Mouse (Mus musculus) neural tube, embryonic 15.5 days (tissue): Measurements from ENCODE around the gene Ap2b1. TPM values are rescaled to one million over a fixed set of nuclear protein-coding genes. Genes with fewer than 3 reads are reported as not detected.
A peak's percentile ranks its signal among the peaks of the same experiment; 100 is the strongest.

Experiments
- ATAC-seq: fragments of 200-750 bp; cut with Nextera tagmentation; 2 replicates; pipeline ENCODE4 v1.8.0; 2017; ENCODE audit warnings: mild to moderate bottlenecking, moderate TSS enrichment, moderate library complexity; ENCODE audit not compliant: low FRiP score
- H3K27ac ChIP-seq: fragments of 300-500 bp; sonication (generic); replicated peaks from 2 replicates; pipeline ENCODE4 v1.5.1; 2015; ENCODE audit warnings: mild to moderate bottlenecking, inconsistent platforms
- H3K27me3 ChIP-seq: fragments of 300-500 bp; sonication (generic); replicated peaks from 2 replicates; pipeline ENCODE4 v1.6.1; 2015; ENCODE audit warnings: inconsistent platforms
- H3K36me3 ChIP-seq: fragments of 300-500 bp; sonication (generic); 2 replicates; pipeline ENCODE4 v1.6.1; 2015; ENCODE audit warnings: inconsistent platforms
- H3K4me1 ChIP-seq: fragments of 300-500 bp; sonication (generic); 2 replicates; pipeline ENCODE4 v1.6.1; 2015; ENCODE audit warnings: inconsistent platforms
- H3K4me2 ChIP-seq: fragments of 300-500 bp; sonication (generic); 2 replicates; pipeline ENCODE4 v1.6.1; 2015; ENCODE audit warnings: inconsistent platforms, mild to moderate bottlenecking, moderate library complexity
- H3K4me3 ChIP-seq: fragments of 300-500 bp; sonication (generic); replicated peaks from 2 replicates; pipeline ENCODE4 v1.5.1; 2015; ENCODE audit warnings: mild to moderate bottlenecking, inconsistent platforms
- H3K9ac ChIP-seq: fragments of 300-500 bp; sonication (generic); replicated peaks from 2 replicates; pipeline ENCODE4 v1.6.1; 2015; ENCODE audit warnings: mild to moderate bottlenecking, inconsistent platforms
- H3K9me3 ChIP-seq: fragments of 300-500 bp; sonication (generic); replicated peaks from 2 replicates; pipeline ENCODE4 v1.6.1; 2016; ENCODE audit warnings: inconsistent platforms
- whole genome bisulfite sequencing: fragments of 180-500 bp; shearing (Covaris S2); methylation state at CpG from one replicate; pipeline ENCODE4 v1.1.7; 2015; ENCODE audit warnings: mixed read lengths; 5-methylcytosine and 5-hydroxymethylcytosine counted together
- polyA plus RNA-seq: library from polyadenylated mRNA; unstranded; fragments of >200 nt; fragmentation: Nextera tagmentation; extraction: Ambion mirVana; gene quantifications from 2 replicates; pipeline ENCODE4 v1.2.1, GENCODE M21; 2015

Gene Ap2b1
- polyA plus RNA-seq, 1 experiment from 2014 or later, result 101 TPM

- H3K27me3 ChIP-seq, result no peaks in the 10 kb centered on the region
- H3K4me1 ChIP-seq, result peaks cover 3% of the 10 kb centered on the region; the same call in 1 of the 2 replicates
- no peak overlapping the region for H3K4me2 ChIP-seq
- H3K4me3 ChIP-seq, result no peak overlapping the region
- no peak for ATAC-seq
- H3K36me3 ChIP-seq, result no peaks in the 10 kb centered on the region
- no peak overlapping the region for H3K9ac ChIP-seq
- no peak overlapping the region for H3K27ac ChIP-seq
- 97% methylated on average over 4 of the region's 4 CpGs for WGBS
- H3K9me3 ChIP-seq, result no peaks in the 10 kb centered on the region
Observed at GRCm38 (mm10) chr11:83285627-83286026, 13.2 kb upstream of the Ap2b1 start.

GRCm38 (mm10) chr11:83286566-83286965, 12.3 kb upstream of the Ap2b1 start, which contains the start of gene Slfn14:
Gene Slfn14 (minus strand): TSS chr11:83286726.
- H3K36me3 ChIP-seq, result no peaks in the 10 kb centered on the region
- H3K4me3 ChIP-seq, result no peak within 1 kb of the TSS
- no peak within 1 kb of the TSS for H3K4me2 ChIP-seq
- no peak within 1 kb of the TSS for H3K27ac ChIP-seq
- no peak within 1 kb of the TSS for H3K9ac ChIP-seq
- no peak for ATAC-seq
- H3K27me3 ChIP-seq, result no peaks in the 10 kb centered on the region
- peaks cover 8% of the 10 kb centered on the region for H3K4me1 ChIP-seq
- H3K9me3 ChIP-seq, result no peaks in the 10 kb centered on the region
- WGBS, result 77% methylated on average over 1 of the region's 1 CpGs

GRCm38 (mm10) chr11:83289036-83289435, 9.8 kb upstream of the Ap2b1 start:
- H3K27ac ChIP-seq, result no peak overlapping the region
- WGBS, result 94% methylated on average over 5 of the region's 5 CpGs

GRCm38 (mm10) chr11:83289633-83290032, 9.2 kb upstream of the Ap2b1 start:
- H3K9ac ChIP-seq, result no peak overlapping the region
- no peaks in the 10 kb centered on the region for H3K36me3 ChIP-seq
- 85% methylated on average over 2 of the region's 2 CpGs for WGBS
- no peak overlapping the region for H3K27ac ChIP-seq
- H3K9me3 ChIP-seq, result no peaks in the 10 kb centered on the region
- no peak for ATAC-seq
- no peak overlapping the region for H3K4me3 ChIP-seq
- no peaks in the 10 kb centered on the region for H3K27me3 ChIP-seq
- H3K4me2 ChIP-seq, result no peak overlapping the region
- H3K4me1 ChIP-seq, result peaks cover 31% of the 10 kb centered on the region

More at GRCm38 (mm10) chr11:83289036-83289435, 9.8 kb upstream of the Ap2b1 start:
- Histone ChIP-seq H3K4me2 (no peak overlapping the region), H3K36me3 (no peaks in the 10 kb centered on the region), H3K9ac (no peak overlapping the region), H3K4me1 (peaks cover 28% of the 10 kb centered on the region), H3K4me3 (no peak overlapping the region), H3K27me3 (no peaks in the 10 kb centered on the region), H3K9me3 (no peaks in the 10 kb centered on the region)
- ATAC-seq, result no peak

GRCm38 (mm10) chr11:83291375-83292250, 7.2 kb upstream of the Ap2b1 start:
- H3K9ac ChIP-seq, result peak overlapping the region; percentile 69
- no peaks in the 10 kb centered on the region for H3K27me3 ChIP-seq
- H3K27ac ChIP-seq, result peak overlapping the region; percentile 85
- peaks cover 14% of the 10 kb centered on the region for H3K36me3 ChIP-seq
- peak overlapping the region; percentile 83 for H3K4me2 ChIP-seq
- H3K4me3 ChIP-seq, result peak overlapping the region; percentile 63
- WGBS, result under 1% methylated on average over 36 of the region's 38 CpGs
- peak; percentile 100 for ATAC-seq
- no peaks in the 10 kb centered on the region for H3K9me3 ChIP-seq
- H3K4me1 ChIP-seq, result peaks cover 39% of the 10 kb centered on the region

- ATAC-seq, result no peak
- 2% methylated on average over 5 of the region's 5 CpGs for WGBS
- peak overlapping the region; percentile 83 for H3K4me2 ChIP-seq
- H3K36me3 ChIP-seq, result peaks cover 14% of the 10 kb centered on the region
- peak overlapping the region; percentile 63 for H3K4me3 ChIP-seq
- H3K27ac ChIP-seq, result peak overlapping the region; percentile 76
- peaks cover 45% of the 10 kb centered on the region for H3K4me1 ChIP-seq
- peak overlapping the region; percentile 69 for H3K9ac ChIP-seq
- H3K27me3 ChIP-seq, result no peaks in the 10 kb centered on the region
- H3K9me3 ChIP-seq, result no peaks in the 10 kb centered on the region
Observed at GRCm38 (mm10) chr11:83292251-83292587, 6.6 kb upstream of the Ap2b1 start.

GRCm38 (mm10) chr11:83293182-83293581, 5.6 kb upstream of the Ap2b1 start:
- Histone ChIP-seq H3K27ac (no peak overlapping the region), H3K36me3 (peaks cover 14% of the 10 kb centered on the region), H3K4me3 (peak overlapping the region; percentile 63), H3K9ac (peak overlapping the region; percentile 69; the same call in 1 of the 2 replicates), H3K27me3 (no peaks in the 10 kb centered on the region), H3K4me2 (peak overlapping the region; percentile 83), H3K9me3 (no peaks in the 10 kb centered on the region), H3K4me1 (peaks cover 55% of the 10 kb centered on the region)
- ATAC-seq, result no peak
- WGBS, result 90% methylated on average over 1 of the region's 1 CpGs

- 93% methylated on average over 2 of the region's 2 CpGs for WGBS
- no peak overlapping the region for H3K4me3 ChIP-seq
Observed at GRCm38 (mm10) chr11:83294133-83294532, 4.7 kb upstream of the Ap2b1 start.

GRCm38 (mm10) chr11:83297816-83298215, 1.0 kb upstream of the Ap2b1 start:
- H3K9ac ChIP-seq, result peak overlapping the region; percentile 87
- 69% methylated on average over 6 of the region's 6 CpGs for WGBS
- H3K4me3 ChIP-seq, result peak overlapping the region; percentile 74
- H3K36me3 ChIP-seq, result peaks cover 14% of the 10 kb centered on the region
- no peaks in the 10 kb centered on the region for H3K9me3 ChIP-seq
- no peaks in the 10 kb centered on the region for H3K27me3 ChIP-seq
- ATAC-seq, result no peak
- H3K4me2 ChIP-seq, result peak overlapping the region; percentile 74
- H3K27ac ChIP-seq, result peak overlapping the region; percentile 93
- H3K4me1 ChIP-seq, result peaks cover 53% of the 10 kb centered on the region

More at GRCm38 (mm10) chr11:83294133-83294532, 4.7 kb upstream of the Ap2b1 start:
- Histone ChIP-seq H3K4me2 (no peak overlapping the region), H3K27ac (no peak overlapping the region), H3K9ac (no peak overlapping the region), H3K27me3 (no peaks in the 10 kb centered on the region), H3K4me1 (peaks cover 57% of the 10 kb centered on the region), H3K9me3 (no peaks in the 10 kb centered on the region), H3K36me3 (peaks cover 14% of the 10 kb centered on the region)
- ATAC-seq, result no peak

- H3K4me1 ChIP-seq, result peaks cover 54% of the 10 kb centered on the region
- 94% methylated on average over 9 of the region's 9 CpGs for WGBS
- no peaks in the 10 kb centered on the region for H3K27me3 ChIP-seq
- peak overlapping the region; percentile 74; the same call in 1 of the 2 replicates for H3K4me2 ChIP-seq
- no peak overlapping the region for H3K9ac ChIP-seq
- ATAC-seq, result no peak
- H3K9me3 ChIP-seq, result no peaks in the 10 kb centered on the region
- H3K36me3 ChIP-seq, result peaks cover 14% of the 10 kb centered on the region
- no peak overlapping the region for H3K4me3 ChIP-seq
- H3K27ac ChIP-seq, result no peak overlapping the region
Observed at GRCm38 (mm10) chr11:83299724-83300123, 900 bp downstream of the Ap2b1 start.

GRCm38 (mm10) chr11:83301431-83301831, 2.6 kb downstream of the Ap2b1 start:
- 0 out of 2 replicates have a peak overlapping the region, but pooled peaks have one; percentile 63 for H3K4me3 ChIP-seq
- peaks cover 1% of the 10 kb centered on the region for H3K36me3 ChIP-seq
- no peak overlapping the region for H3K27ac ChIP-seq
- 71% methylated on average over 2 of the region's 2 CpGs for WGBS
- peak overlapping the region; percentile 74 for H3K4me2 ChIP-seq
- no peak overlapping the region for H3K9ac ChIP-seq
- H3K9me3 ChIP-seq, result no peaks in the 10 kb centered on the region
- no peak for ATAC-seq
- peaks cover 57% of the 10 kb centered on the region for H3K4me1 ChIP-seq
- no peaks in the 10 kb centered on the region for H3K27me3 ChIP-seq

- peak overlapping the region; percentile 98 for H3K27ac ChIP-seq
- peak overlapping the region; percentile 74 for H3K4me2 ChIP-seq
- peak overlapping the region; percentile 63 for H3K4me3 ChIP-seq
- no peaks in the 10 kb centered on the region for H3K9me3 ChIP-seq
- 8% methylated on average over 10 of the region's 10 CpGs for WGBS
- H3K4me1 ChIP-seq, result peaks cover 56% of the 10 kb centered on the region
- no peak for ATAC-seq
- H3K27me3 ChIP-seq, result no peaks in the 10 kb centered on the region
- H3K36me3 ChIP-seq, result no peaks in the 10 kb centered on the region
- H3K9ac ChIP-seq, result peak overlapping the region; percentile 91
Observed at GRCm38 (mm10) chr11:83302124-83302523, 3.3 kb downstream of the Ap2b1 start.
